Mouse (Mus musculus) neural tube, embryonic 13.5 days (tissue): ENCODE measurements around the gene Taok1. TPM values are rescaled to one million over a fixed set of nuclear protein-coding genes. Genes with fewer than 3 reads are reported as not detected.
A peak's percentile ranks its signal among the peaks of the same experiment; 100 is the strongest.

Experiments
- ATAC-seq: fragments of 200-750 bp; cut with Nextera tagmentation; 2 replicates; pipeline ENCODE4 v1.8.0; 2017; ENCODE audit warnings: low read depth, mild to moderate bottlenecking, moderate TSS enrichment, moderate library complexity
- H3K27ac ChIP-seq: fragments of 300-500 bp; sonication (generic); replicated peaks from 2 replicates; pipeline ENCODE4 v1.5.1; 2015; ENCODE audit warnings: moderate library complexity, mild to moderate bottlenecking, inconsistent platforms
- H3K27me3 ChIP-seq: fragments of 300-500 bp; sonication (generic); 2 replicates; pipeline ENCODE4 v1.6.1; 2015; ENCODE audit warnings: mild to moderate bottlenecking, inconsistent platforms
- H3K36me3 ChIP-seq: fragments of 300-500 bp; sonication (generic); 2 replicates; pipeline ENCODE4 v1.6.1; 2015; ENCODE audit warnings: mild to moderate bottlenecking, inconsistent platforms
- H3K4me1 ChIP-seq: fragments of 300-500 bp; sonication (generic); replicated peaks from 2 replicates; pipeline ENCODE4 v1.6.1; 2015; ENCODE audit warnings: inconsistent platforms
- H3K4me2 ChIP-seq: fragments of 300-500 bp; sonication (generic); 2 replicates; pipeline ENCODE4 v1.6.1; 2015; ENCODE audit warnings: inconsistent platforms, mild to moderate bottlenecking, moderate library complexity
- H3K4me3 ChIP-seq: fragments of 300-500 bp; sonication (generic); 2 replicates; pipeline ENCODE4 v1.5.1; 2015; ENCODE audit warnings: mild to moderate bottlenecking, inconsistent platforms
- H3K9ac ChIP-seq: fragments of 300-500 bp; sonication (generic); 2 replicates; pipeline ENCODE4 v1.6.1; 2015; ENCODE audit warnings: moderate library complexity, mild to moderate bottlenecking, inconsistent platforms
- H3K9me3 ChIP-seq: fragments of 300-500 bp; sonication (generic); 2 replicates; pipeline ENCODE4 v1.6.1; 2016; ENCODE audit warnings: inconsistent platforms
- WGBS: fragments of 180-500 bp; shearing (Covaris S2); methylation state at CpG from one replicate; pipeline ENCODE4 v1.1.7; 2015; 5-methylcytosine and 5-hydroxymethylcytosine counted together
- polyA plus RNA-seq: library from polyadenylated mRNA; unstranded; fragments of >200 nt; fragmentation: Nextera tagmentation; extraction: Ambion mirVana; gene quantifications from 2 replicates; pipeline ENCODE4 v1.2.1, GENCODE M21; 2015

Taok1 gene
- polyA plus RNA-seq, 1 experiment from 2014 or later, result 18.8 TPM

GRCm38 (mm10) chr11:77485229-77485628 is 122.4 kb downstream of the Taok1 start:
- Histone ChIP-seq H3K27me3 (no peaks in the 10 kb centered on the region), H3K9ac (peak overlapping the region; percentile 52; the same call in 1 of the 2 replicates), H3K4me3 (peak overlapping the region; percentile 9; the same call in 1 of the 2 replicates), H3K27ac (peak overlapping the region; percentile 95), H3K36me3 (no peaks in the 10 kb centered on the region), H3K4me2 (peak overlapping the region; percentile 84), H3K4me1 (peaks cover 80% of the 10 kb centered on the region), H3K9me3 (no peaks in the 10 kb centered on the region)
- WGBS, result 30% methylated on average over 6 of the region's 6 CpGs
- ATAC-seq, result no peak

GRCm38 (mm10) chr11:77483510-77484255 is 123.9 kb downstream of the Taok1 start:
- no peaks in the 10 kb centered on the region for H3K9me3 ChIP-seq
- no peak overlapping the region for H3K4me3 ChIP-seq
- H3K9ac ChIP-seq, result peak overlapping the region; percentile 5; the same call in 1 of the 2 replicates
- peaks cover 74% of the 10 kb centered on the region for H3K4me1 ChIP-seq
- no peak for ATAC-seq
- 67% methylated on average over 11 of the region's 11 CpGs for WGBS
- no peaks in the 10 kb centered on the region for H3K27me3 ChIP-seq
- H3K27ac ChIP-seq, result no peak overlapping the region
- H3K36me3 ChIP-seq, result no peaks in the 10 kb centered on the region
- no peak overlapping the region for H3K4me2 ChIP-seq

- no peak overlapping the region for H3K4me3 ChIP-seq
- peaks cover 68% of the 10 kb centered on the region for H3K4me1 ChIP-seq
- no peaks in the 10 kb centered on the region for H3K9me3 ChIP-seq
- no peak overlapping the region for H3K27ac ChIP-seq
- ATAC-seq, result no peak
- H3K9ac ChIP-seq, result no peak overlapping the region
- H3K27me3 ChIP-seq, result no peaks in the 10 kb centered on the region
- H3K36me3 ChIP-seq, result no peaks in the 10 kb centered on the region
- 51% methylated on average over 3 of the region's 3 CpGs for WGBS
- no peak overlapping the region for H3K4me2 ChIP-seq
Measured at GRCm38 (mm10) chr11:77483043-77483442, 124.6 kb downstream of the Taok1 start.

Other genes starting within 250 kb of the Taok1 start
- gene Coro6, start 145.4 kb downstream of the Taok1 start, polyA plus RNA-seq, result 0.22 and 0.31 TPM in 2 replicates
- gene Ankrd13b, start 118.1 kb downstream of the Taok1 start, polyA plus RNA-seq, result 33.7 and 37.9 TPM in 2 replicates
- gene Git1, start 114.3 kb downstream of the Taok1 start, polyA plus RNA-seq, result 11.5 and 14.1 TPM in 2 replicates
- 2.6 and 2.9 TPM in 2 replicates for gene Abhd15, start 92.7 kb downstream of the Taok1 start, polyA plus RNA-seq
- gene Trp53i13, start 91.8 kb downstream of the Taok1 start, polyA plus RNA-seq, result 18.0 and 18.3 TPM in 2 replicates
- gene Gm10392, start 88.6 kb downstream of the Taok1 start, polyA plus RNA-seq, result 0.15 TPM in 1 of 2 replicates, not detected in the other
- 3.9 and 4.0 TPM in 2 replicates for gene Nufip2, start 78.3 kb upstream of the Taok1 start, polyA plus RNA-seq
- gene Cryba1, start 117.5 kb upstream of the Taok1 start, polyA plus RNA-seq, result 4.2 and 5.6 TPM in 2 replicates
- gene Myo18a, start 155.4 kb upstream of the Taok1 start, polyA plus RNA-seq, result 43.2 and 44.2 TPM in 2 replicates
- 1.7 and 2.8 TPM in 2 replicates for gene Gm10277, start 179.9 kb upstream of the Taok1 start, polyA plus RNA-seq